Mouse (Mus musculus): ENCODE measurements around the gene Gm20388. TPM values are rescaled to one million over a fixed set of nuclear protein-coding genes. Genes with fewer than 3 reads are reported as not detected.
A peak's percentile ranks its signal among the peaks of the same experiment; 100 is the strongest.
"Not testable (repeated sequence)": the region's sequence is repeated elsewhere in the genome, so short reads cannot be mapped to it uniquely, and the experiment has no call there.

Gene Gm20388
- polyA plus RNA-seq, 1 experiment from 2014 or later = 8.3 TPM

DNA sequence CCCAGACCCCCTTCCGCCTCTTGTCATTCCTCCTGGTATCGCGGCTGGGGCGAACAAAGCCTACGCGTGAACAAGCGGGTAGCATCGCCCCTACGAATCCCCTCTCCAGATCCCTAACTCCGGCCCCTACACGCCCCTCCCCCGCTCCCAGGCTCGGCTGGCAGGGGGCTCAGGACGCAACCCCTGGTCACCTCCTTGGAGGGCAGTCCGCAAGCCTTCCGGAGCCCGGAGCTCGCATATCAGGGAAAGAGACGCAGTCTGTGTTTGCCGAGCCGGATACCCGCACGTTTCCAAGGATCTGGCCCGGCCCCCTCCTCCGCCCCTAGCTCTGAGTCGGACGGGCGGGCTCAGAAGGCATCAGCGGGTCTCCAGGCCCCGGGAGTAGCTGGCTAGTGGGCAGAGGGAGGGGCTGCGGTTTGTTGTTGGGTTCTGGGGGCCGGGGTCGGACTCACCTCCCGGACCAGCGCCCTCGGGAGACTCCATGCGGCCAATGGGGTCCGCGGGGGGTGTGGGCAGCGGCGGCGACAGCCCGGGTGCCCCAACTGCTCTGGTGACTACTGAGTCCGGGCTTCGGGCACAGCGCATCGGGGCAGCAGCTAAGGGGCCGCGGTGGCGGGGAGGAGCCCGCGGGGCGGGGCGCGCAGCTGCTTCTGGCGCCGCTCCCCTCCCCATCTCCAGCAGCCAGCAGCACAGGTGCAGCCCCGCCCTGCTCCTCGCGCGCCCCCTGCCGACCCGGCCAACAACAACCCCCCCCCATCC, 3604.3 kb downstream of the Gm20388 start, which contains the start of gene Dbndd1:
Gene Dbndd1, minus strand, starts transcription at position 683 of the 759 bp plus-strand sequence.
- Histone ChIP-seq H3K4me3 (ENCODE audit: low read depth, low read length) (peak within 1 kb of the TSS; percentile 47), H3K4me2 (ENCODE audit: low read length) (peak within 1 kb of the TSS; percentile 86), H3K9me3 (ENCODE audit: control insufficient read depth, low read length) (no peaks in the 10 kb centered on the region), H3K36me3 (ENCODE audit: control insufficient read depth, insufficient read depth, low read length) (0 out of 2 replicates have a peak, but pooled peaks cover 2% of the 10 kb centered on the region), H3K27ac (ENCODE audit: low read depth) (0 out of 2 replicates have a peak within 1 kb of the TSS, but pooled peaks have one; percentile 30), H3K27me3 (replicated peaks; ENCODE audit: control insufficient read depth, insufficient read depth, low read length) (peaks cover 28% of the 10 kb centered on the region), H3K4me1 (replicated peaks; ENCODE audit: control insufficient read depth, insufficient read depth, low read length) (peaks cover 13% of the 10 kb centered on the region), H3K9ac (ENCODE audit: low read length) (peak within 1 kb of the TSS; percentile 42)
- DNase-seq (ENCODE audit: low spot score) (peak; percentile 83), ATAC-seq (replicated peaks; ENCODE audit: low FRiP score, low TSS enrichment, low read depth) (peak; percentile 45)
- 1% methylated on average over 54 of the region's 63 CpGs for WGBS

DNA sequence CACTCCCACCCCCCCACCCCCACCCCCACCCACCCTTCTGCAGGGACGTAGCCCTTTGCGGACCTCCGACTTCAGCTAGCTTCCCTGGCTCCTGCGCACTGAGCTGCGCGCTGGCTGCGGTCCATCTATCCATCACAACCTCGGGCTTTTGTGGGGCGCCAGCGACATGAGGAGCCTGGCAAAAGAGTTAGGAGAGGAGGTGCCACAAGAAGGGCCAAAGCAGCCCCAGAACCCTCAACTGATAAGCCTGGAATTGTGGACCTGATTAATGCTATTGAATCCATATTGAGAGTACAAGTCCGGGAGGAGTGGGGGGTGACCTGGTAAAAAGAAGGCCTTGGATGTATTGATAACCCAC, 3604.9 kb downstream of the Gm20388 start:
- no peak overlapping the region for H3K9ac ChIP-seq (ENCODE audit: low read length)
- no peak overlapping the region for H3K27ac ChIP-seq (ENCODE audit: low read depth)
- H3K27me3 ChIP-seq (replicated peaks; ENCODE audit: control insufficient read depth, insufficient read depth, low read length) = peaks cover 28% of the 10 kb centered on the region
- H3K9me3 ChIP-seq (ENCODE audit: control insufficient read depth, low read length) = no peaks in the 10 kb centered on the region
- peaks cover 13% of the 10 kb centered on the region for H3K4me1 ChIP-seq (replicated peaks; ENCODE audit: control insufficient read depth, insufficient read depth, low read length)
- H3K4me3 ChIP-seq (ENCODE audit: low read depth, low read length) = no peak overlapping the region; the same call in 1 of the 2 replicates
- peak; percentile 52 for DNase-seq (ENCODE audit: low spot score)
- H3K36me3 ChIP-seq (ENCODE audit: control insufficient read depth, insufficient read depth, low read length) = peaks cover 2% of the 10 kb centered on the region; the same call in 1 of the 2 replicates
- 1% methylated on average over 10 of the region's 11 CpGs for WGBS
- ATAC-seq (replicated peaks; ENCODE audit: low FRiP score, low TSS enrichment, low read depth) = no peak
- peak overlapping the region; percentile 86 for H3K4me2 ChIP-seq (ENCODE audit: low read length)

DNA sequence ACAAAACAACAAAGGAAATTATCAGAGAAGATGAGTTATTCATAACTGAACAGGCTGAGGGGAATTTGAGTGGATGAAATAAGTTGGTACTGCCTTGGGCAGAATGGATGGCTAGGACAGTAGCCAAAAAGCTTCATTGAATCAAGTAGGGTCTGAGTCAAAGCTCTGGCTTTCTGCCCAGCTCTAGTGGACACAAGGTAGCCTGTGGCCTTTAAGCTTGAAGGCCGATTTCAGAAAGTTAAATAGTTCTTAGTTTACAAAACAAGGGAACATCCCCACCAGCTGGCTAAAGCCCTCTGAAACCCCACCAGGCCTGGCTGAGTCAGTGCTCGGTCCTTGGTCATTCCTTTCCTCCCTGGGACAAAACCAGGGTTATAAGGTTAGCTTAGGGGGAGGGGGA, 3606.0 kb downstream of the Gm20388 start:
- Histone ChIP-seq H3K9me3 (ENCODE audit: control insufficient read depth, low read length) (no peaks in the 10 kb centered on the region), H3K4me2 (ENCODE audit: low read length) (no peak overlapping the region), H3K36me3 (ENCODE audit: control insufficient read depth, insufficient read depth, low read length) (peaks cover 10% of the 10 kb centered on the region), H3K4me3 (ENCODE audit: low read depth, low read length) (no peak overlapping the region), H3K27me3 (replicated peaks; ENCODE audit: control insufficient read depth, insufficient read depth, low read length) (peaks cover 28% of the 10 kb centered on the region), H3K4me1 (replicated peaks; ENCODE audit: control insufficient read depth, insufficient read depth, low read length) (peaks cover 13% of the 10 kb centered on the region), H3K9ac (ENCODE audit: low read length) (no peak overlapping the region), H3K27ac (ENCODE audit: low read depth) (no peak overlapping the region)
- WGBS = 46% methylated on average over 2 of the region's 2 CpGs
- no peak for DNase-seq (ENCODE audit: low spot score)
- ATAC-seq (replicated peaks; ENCODE audit: low FRiP score, low TSS enrichment, low read depth) = no peak

DNA sequence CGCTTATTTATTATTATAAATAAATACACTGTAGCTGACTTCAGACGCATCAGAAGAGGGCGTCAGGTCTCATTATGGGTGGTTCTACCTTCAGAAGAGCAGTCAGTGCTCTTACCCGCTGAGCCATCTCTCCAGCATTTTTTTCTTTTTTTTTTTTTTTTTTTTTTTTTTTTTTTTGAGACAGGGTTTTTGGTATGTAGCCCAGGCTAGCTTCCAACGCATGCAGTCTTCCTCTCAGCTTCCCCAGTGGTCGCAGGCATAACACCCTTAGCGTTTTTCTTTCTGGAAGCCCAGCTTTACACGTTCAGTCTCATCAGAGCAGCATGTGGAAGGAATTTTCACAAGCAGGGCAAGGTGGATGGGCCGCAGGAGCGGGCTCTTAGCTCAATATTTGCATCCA, 3607.5 kb downstream of the Gm20388 start:
- H3K4me1 ChIP-seq (replicated peaks; ENCODE audit: control insufficient read depth, insufficient read depth, low read length) = peaks cover 13% of the 10 kb centered on the region
- no peaks in the 10 kb centered on the region for H3K9me3 ChIP-seq (ENCODE audit: control insufficient read depth, low read length)
- H3K9ac ChIP-seq (ENCODE audit: low read length) = no peak overlapping the region
- peaks cover 26% of the 10 kb centered on the region for H3K36me3 ChIP-seq (ENCODE audit: control insufficient read depth, insufficient read depth, low read length)
- ATAC-seq (replicated peaks; ENCODE audit: low FRiP score, low TSS enrichment, low read depth) (no peak), DNase-seq (ENCODE audit: low spot score) (no peak)
- H3K4me2 ChIP-seq (ENCODE audit: low read length) = peak overlapping the region; percentile 94
- WGBS = 39% methylated on average over 10 of the region's 10 CpGs
- peaks cover 22% of the 10 kb centered on the region for H3K27me3 ChIP-seq (replicated peaks; ENCODE audit: control insufficient read depth, insufficient read depth, low read length)
- no peak overlapping the region for H3K27ac ChIP-seq (ENCODE audit: low read depth)
- peak overlapping the region; percentile 81 for H3K4me3 ChIP-seq (ENCODE audit: low read depth, low read length)

DNA sequence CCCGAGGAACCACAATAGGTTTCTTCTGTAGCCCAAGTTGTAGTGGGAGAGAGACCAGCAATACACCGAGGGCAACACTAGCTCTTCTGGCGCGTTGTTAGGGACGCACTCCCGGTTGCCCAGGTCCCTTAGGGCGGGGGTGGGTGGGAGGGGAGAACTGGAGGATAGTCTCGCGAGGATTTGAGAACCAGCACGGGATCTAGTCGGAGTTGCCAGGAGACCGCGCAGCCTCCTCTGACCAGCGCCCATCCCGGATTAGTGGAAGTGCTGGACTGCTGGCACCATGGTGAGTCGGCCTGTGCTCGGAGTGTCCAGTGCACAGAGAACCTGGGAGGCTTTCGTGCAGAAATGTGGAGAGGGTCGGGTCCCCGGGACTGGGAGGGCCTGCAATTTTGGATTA, 3608.0 kb downstream of the Gm20388 start, which contains the start of gene Gas8:
Gene Gas8, plus strand, starts transcription at position 168 of the 400 bp plus-strand sequence.
- Histone ChIP-seq H3K36me3 (ENCODE audit: control insufficient read depth, insufficient read depth, low read length) (peaks cover 31% of the 10 kb centered on the region), H3K4me3 (ENCODE audit: low read depth, low read length) (peak within 1 kb of the TSS; percentile 81), H3K27ac (ENCODE audit: low read depth) (no peak within 1 kb of the TSS), H3K9me3 (ENCODE audit: control insufficient read depth, low read length) (no peaks in the 10 kb centered on the region), H3K27me3 (replicated peaks; ENCODE audit: control insufficient read depth, insufficient read depth, low read length) (peaks cover 18% of the 10 kb centered on the region), H3K4me1 (replicated peaks; ENCODE audit: control insufficient read depth, insufficient read depth, low read length) (peaks cover 13% of the 10 kb centered on the region), H3K4me2 (ENCODE audit: low read length) (peak within 1 kb of the TSS; percentile 94), H3K9ac (ENCODE audit: low read length) (peak within 1 kb of the TSS; percentile 73)
- peak; percentile 93 for DNase-seq (ENCODE audit: low spot score)
- peak; percentile 88 for ATAC-seq (replicated peaks; ENCODE audit: low FRiP score, low TSS enrichment, low read depth)
- 0% methylated on average over 20 of the region's 20 CpGs for WGBS

DNA sequence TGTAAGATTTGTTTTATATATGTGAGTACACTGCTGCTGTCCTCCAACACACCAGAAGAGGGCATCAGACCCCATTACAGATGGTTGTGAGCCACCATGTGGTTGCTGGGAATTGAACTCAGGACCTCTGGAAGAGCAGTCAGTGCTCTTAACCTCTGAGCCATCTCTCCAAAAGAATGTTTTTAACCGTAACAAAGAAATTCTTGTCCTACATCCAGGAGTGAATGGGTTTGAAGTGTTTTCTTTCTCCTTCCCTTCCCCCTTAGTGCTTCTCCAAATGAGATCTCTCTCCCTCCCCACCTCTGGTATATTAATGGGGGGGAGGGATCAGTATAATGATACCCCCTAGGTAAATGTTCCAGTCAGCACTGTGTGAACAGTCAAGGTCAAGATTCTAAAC, 3609.4 kb downstream of the Gm20388 start:
- not testable (repeated sequence) for ATAC-seq (replicated peaks; ENCODE audit: low FRiP score, low TSS enrichment, low read depth); H3K9ac ChIP-seq (ENCODE audit: low read length); DNase-seq (ENCODE audit: low spot score); H3K4me2 ChIP-seq (ENCODE audit: low read length); H3K27ac ChIP-seq (ENCODE audit: low read depth); H3K4me1 ChIP-seq (replicated peaks; ENCODE audit: control insufficient read depth, insufficient read depth, low read length); H3K27me3 ChIP-seq (replicated peaks; ENCODE audit: control insufficient read depth, insufficient read depth, low read length); H3K9me3 ChIP-seq (ENCODE audit: control insufficient read depth, low read length); H3K4me3 ChIP-seq (ENCODE audit: low read depth, low read length)
- H3K36me3 ChIP-seq (ENCODE audit: control insufficient read depth, insufficient read depth, low read length) = peaks cover 44% of the 10 kb centered on the region
- whole genome bisulfite sequencing = 89% methylated on average over 1 of the region's 1 CpGs

DNA sequence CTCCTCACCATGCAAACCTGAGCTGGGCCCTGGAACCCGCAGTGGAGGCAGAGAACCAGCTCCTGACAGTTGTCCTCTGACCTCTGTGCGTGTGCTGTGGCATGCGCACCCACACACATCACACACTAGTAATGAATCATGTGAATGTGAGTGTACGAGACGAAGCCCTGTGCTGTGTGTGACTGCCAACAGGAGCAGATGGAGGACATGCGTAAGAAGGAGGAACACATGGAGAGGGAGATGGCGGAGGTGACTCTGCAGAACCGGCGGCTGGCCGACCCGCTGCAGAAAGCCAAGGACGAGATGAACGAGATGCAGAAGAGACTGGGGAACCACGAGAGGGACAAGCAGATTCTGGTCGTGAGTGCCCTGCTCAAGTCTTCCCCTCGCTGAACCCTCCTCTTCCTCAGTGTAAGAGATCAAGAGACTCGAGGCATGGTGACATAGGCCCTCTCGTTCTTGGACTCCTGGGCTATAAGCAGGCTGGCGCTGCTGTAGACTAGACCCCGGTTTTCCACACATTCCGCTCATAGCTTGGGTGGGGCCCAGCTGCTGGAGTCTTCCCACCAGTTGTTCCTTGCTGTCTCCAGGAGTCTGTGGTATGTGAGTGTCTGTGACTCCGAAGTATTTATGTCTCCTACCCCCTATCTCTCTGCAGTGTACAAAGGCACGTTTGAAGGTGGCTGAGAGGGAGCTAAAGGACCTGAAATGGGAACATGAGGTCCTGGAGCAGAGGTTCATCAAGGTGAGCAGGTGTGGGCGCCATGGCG, 3617.3 kb downstream of the Gm20388 start:
- no peak for DNase-seq (ENCODE audit: low spot score)
- Histone ChIP-seq H3K4me2 (ENCODE audit: low read length) (no peak overlapping the region), H3K27ac (ENCODE audit: low read depth) (no peak overlapping the region), H3K27me3 (replicated peaks; ENCODE audit: control insufficient read depth, insufficient read depth, low read length) (no peaks in the 10 kb centered on the region), H3K4me3 (ENCODE audit: low read depth, low read length) (no peak overlapping the region), H3K9ac (ENCODE audit: low read length) (no peak overlapping the region), H3K9me3 (ENCODE audit: control insufficient read depth, low read length) (no peaks in the 10 kb centered on the region), H3K4me1 (replicated peaks; ENCODE audit: control insufficient read depth, insufficient read depth, low read length) (no peaks in the 10 kb centered on the region), H3K36me3 (ENCODE audit: control insufficient read depth, insufficient read depth, low read length) (peaks cover 98% of the 10 kb centered on the region)
- WGBS = 90% methylated on average over 25 of the region's 25 CpGs
- no peak for ATAC-seq (replicated peaks; ENCODE audit: low FRiP score, low TSS enrichment, low read depth)

DNA sequence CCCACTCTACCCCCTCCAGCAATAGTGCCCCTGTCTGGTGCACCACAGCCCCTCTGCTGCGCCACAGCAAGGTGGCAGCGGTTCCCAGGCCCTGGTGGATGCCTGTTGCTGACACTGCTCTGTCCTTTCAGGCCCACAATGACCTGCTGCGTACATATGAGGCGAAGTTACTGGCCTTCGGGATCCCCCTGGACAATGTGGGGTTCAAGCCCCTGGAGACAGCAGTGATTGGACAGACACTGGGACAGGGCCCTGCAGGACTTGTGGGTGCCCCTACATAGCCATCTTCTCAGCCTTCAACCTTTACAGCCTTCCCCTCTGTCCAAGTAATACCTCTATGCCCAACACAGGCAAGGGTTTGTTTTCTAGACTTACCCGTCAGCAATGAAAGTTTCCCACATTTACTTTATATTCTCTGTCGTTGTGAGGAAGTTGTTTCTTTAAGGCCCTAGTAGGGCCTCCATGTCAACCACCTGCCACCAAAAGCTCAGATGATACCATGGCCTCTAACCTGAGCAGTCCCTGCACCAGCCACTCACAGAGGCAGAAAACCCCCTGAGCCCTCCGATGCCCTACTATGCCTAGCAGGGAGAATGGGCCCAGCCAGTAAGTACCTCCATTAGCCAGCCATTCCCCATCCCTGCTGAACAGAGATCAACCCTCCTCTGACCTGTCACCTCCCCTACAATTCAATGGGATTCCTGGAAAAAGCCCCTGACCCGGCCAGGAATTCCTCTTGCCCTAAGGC, 3625.8 kb downstream of the Gm20388 start:
- Histone ChIP-seq H3K4me1 (replicated peaks; ENCODE audit: control insufficient read depth, insufficient read depth, low read length) (no peaks in the 10 kb centered on the region), H3K27ac (ENCODE audit: low read depth) (no peak overlapping the region), H3K9ac (ENCODE audit: low read length) (no peak overlapping the region), H3K27me3 (replicated peaks; ENCODE audit: control insufficient read depth, insufficient read depth, low read length) (no peaks in the 10 kb centered on the region; the same call in 1 of the 2 replicates), H3K4me3 (ENCODE audit: low read depth, low read length) (no peak overlapping the region), H3K36me3 (ENCODE audit: control insufficient read depth, insufficient read depth, low read length) (peaks cover 43% of the 10 kb centered on the region), H3K9me3 (ENCODE audit: control insufficient read depth, low read length) (no peaks in the 10 kb centered on the region), H3K4me2 (ENCODE audit: low read length) (no peak overlapping the region)
- 0 out of 2 replicates have a peak, but pooled peaks have one; percentile 60 for ATAC-seq (replicated peaks; ENCODE audit: low FRiP score, low TSS enrichment, low read depth)
- 83% methylated on average over 9 of the region's 9 CpGs for WGBS
- DNase-seq (ENCODE audit: low spot score) = no peak
